Mouse (Mus musculus) midbrain, embryonic 10.5 days (tissue): ENCODE measurements around the gene Ly6g6f. TPM values are rescaled to one million over a fixed set of nuclear protein-coding genes. Genes with fewer than 3 reads are reported as not detected.
"Not testable (repeated sequence)": the region's sequence is repeated elsewhere in the genome, so short reads cannot be mapped to it uniquely, and the experiment has no call there.

Experiments
- DNase-seq: peaks from one replicate; pipeline ENCODE4 v3.0.0-alpha.2; 2017; ENCODE audit warnings: low spot score
- H3K27ac ChIP-seq: fragments of 300-500 bp; sonication (generic); replicated peaks from 2 replicates; pipeline ENCODE4 v1.5.1; 2016; ENCODE audit warnings: mild to moderate bottlenecking
- H3K27me3 ChIP-seq: fragments of 300-500 bp; sonication (generic); 2 replicates; pipeline ENCODE4 v1.6.1; 2016; ENCODE audit warnings: low read depth, mild to moderate bottlenecking; ENCODE audit not compliant: poor library complexity, severe bottlenecking
- H3K36me3 ChIP-seq: fragments of 300-500 bp; sonication (generic); 2 replicates; pipeline ENCODE4 v1.6.1; 2016; ENCODE audit warnings: mild to moderate bottlenecking, moderate library complexity
- H3K4me1 ChIP-seq: fragments of 300-500 bp; sonication (generic); 2 replicates; pipeline ENCODE4 v1.6.1; 2016
- H3K4me3 ChIP-seq: fragments of 300-500 bp; sonication (generic); 2 replicates; pipeline ENCODE4 v1.5.1; 2016; ENCODE audit warnings: mild to moderate bottlenecking, moderate library complexity
- H3K9me3 ChIP-seq: fragments of 300-500 bp; sonication (generic); replicated peaks from 2 replicates; pipeline ENCODE4 v1.6.1; 2016; ENCODE audit warnings: mild to moderate bottlenecking
- WGBS: fragments of 180-500 bp; shearing (Covaris S2); methylation state at CpG from one replicate; pipeline ENCODE4 v1.1.7; 2016; 5-methylcytosine and 5-hydroxymethylcytosine counted together
- polyA plus RNA-seq: library from polyadenylated mRNA; unstranded; fragments of >200 nt; fragmentation: Nextera tagmentation; extraction: Ambion mirVana; gene quantifications from 2 replicates; pipeline ENCODE4 v1.2.1, GENCODE M21; 2016

The Ly6g6f gene
- polyA plus RNA-seq, 1 experiment from 2014 or later, result 0.70 TPM

- no peaks in the 10 kb centered on the region for H3K36me3 ChIP-seq
- DNase-seq, result no peak
- H3K27ac ChIP-seq, result no peak overlapping the region
- H3K4me3 ChIP-seq, result no peak overlapping the region
- H3K9me3 ChIP-seq, result no peaks in the 10 kb centered on the region
- peaks cover 7% of the 10 kb centered on the region; the same call in 1 of the 2 replicates for H3K4me1 ChIP-seq
- WGBS, result 91% methylated on average over 11 of the region's 11 CpGs
- H3K27me3 ChIP-seq, result no peaks in the 10 kb centered on the region
Observed at GRCm38 (mm10) chr17:35039121-35039873, 46.1 kb downstream of the Ly6g6f start.

DNA sequence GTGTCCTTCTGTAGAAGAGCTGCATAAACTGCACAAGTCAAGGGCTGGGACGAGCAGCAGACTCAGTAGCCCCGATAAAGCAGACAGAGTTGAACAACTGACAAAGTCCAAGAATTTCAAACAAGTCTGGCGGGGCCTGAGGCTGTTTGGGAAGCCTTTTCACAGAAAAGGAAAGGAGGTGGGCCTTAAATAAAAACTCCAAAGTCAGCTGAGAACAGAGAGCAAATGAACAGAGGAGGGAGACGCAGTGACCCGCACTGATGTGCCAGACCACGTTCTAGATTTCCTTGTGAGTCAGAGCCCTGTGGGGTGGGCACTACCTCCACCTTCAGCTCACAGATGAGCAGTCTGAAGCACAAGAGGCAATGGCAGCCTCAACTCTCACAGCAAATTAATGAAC, 50.5 kb downstream of the Ly6g6f start:
- DNase-seq, result no peak
- Histone ChIP-seq H3K9me3 (no peaks in the 10 kb centered on the region), H3K4me1 (peaks cover 12% of the 10 kb centered on the region), H3K36me3 (no peaks in the 10 kb centered on the region), H3K27ac (no peak overlapping the region), H3K27me3 (no peaks in the 10 kb centered on the region), H3K4me3 (no peak overlapping the region)
- WGBS, result 86% methylated on average over 6 of the region's 6 CpGs

- H3K4me1 ChIP-seq, result peaks cover 22% of the 10 kb centered on the region
- not testable (repeated sequence) for H3K36me3 ChIP-seq, DNase-seq, H3K4me3 ChIP-seq, H3K27me3 ChIP-seq, H3K9me3 ChIP-seq, H3K27ac ChIP-seq
- WGBS, result 89% methylated on average over 1 of the region's 1 CpGs
Observed at GRCm38 (mm10) chr17:35033703-35034102, 51.7 kb downstream of the Ly6g6f start.

DNA sequence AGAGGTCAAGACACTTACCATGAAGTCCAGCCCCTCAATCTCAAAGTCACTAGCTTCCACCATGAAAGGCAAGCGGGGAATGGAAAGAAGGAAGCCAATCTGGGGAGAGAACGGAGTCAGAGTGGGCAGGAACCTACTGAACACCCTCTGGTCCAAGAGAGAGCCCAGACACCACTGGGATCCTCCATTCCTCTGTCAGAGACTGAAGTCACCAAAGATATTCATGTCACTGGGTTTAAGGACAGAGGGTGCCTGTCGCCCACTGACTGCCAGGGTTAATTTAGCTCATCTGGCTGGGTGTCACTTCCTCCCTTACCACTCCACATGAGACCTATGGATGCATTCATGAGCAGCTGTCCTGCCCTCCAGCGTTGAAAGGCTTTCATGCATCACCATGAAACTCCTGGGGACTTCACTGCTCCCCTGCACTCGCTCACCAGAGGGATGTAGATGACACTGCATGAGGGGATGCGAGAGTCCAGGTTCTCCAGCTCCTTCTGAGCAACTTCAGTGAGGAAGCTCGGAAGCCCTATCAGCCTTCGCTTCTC, 53.0 kb downstream of the Ly6g6f start:
- Histone ChIP-seq H3K27ac (no peak overlapping the region), H3K27me3 (no peaks in the 10 kb centered on the region), H3K4me1 (peaks cover 33% of the 10 kb centered on the region), H3K4me3 (no peak overlapping the region), H3K9me3 (no peaks in the 10 kb centered on the region), H3K36me3 (no peaks in the 10 kb centered on the region)
- DNase-seq, result no peak
- WGBS, result 79% methylated on average over 8 of the region's 8 CpGs

- no peaks in the 10 kb centered on the region for H3K9me3 ChIP-seq
- peaks cover 38% of the 10 kb centered on the region for H3K4me1 ChIP-seq
- 0 out of 2 replicates have a peak overlapping the region, but pooled peaks have one; percentile 29 for H3K27ac ChIP-seq
- 0 out of 2 replicates have a peak overlapping the region, but pooled peaks have one; percentile 9 for H3K4me3 ChIP-seq
- DNase-seq, result no peak
- no peaks in the 10 kb centered on the region for H3K27me3 ChIP-seq
- H3K36me3 ChIP-seq, result no peaks in the 10 kb centered on the region
- 87% methylated on average over 7 of the region's 7 CpGs for WGBS
Observed at GRCm38 (mm10) chr17:35031880-35032279, 53.5 kb downstream of the Ly6g6f start.

GRCm38 (mm10) chr17:35031272-35031671, 54.1 kb downstream of the Ly6g6f start:
- H3K4me1 ChIP-seq, result peaks cover 44% of the 10 kb centered on the region
- 87% methylated on average over 11 of the region's 11 CpGs for WGBS
- DNase-seq, result no peak
- H3K27me3 ChIP-seq, result no peaks in the 10 kb centered on the region
- 0 out of 2 replicates have a peak overlapping the region, but pooled peaks have one; percentile 29 for H3K27ac ChIP-seq
- H3K9me3 ChIP-seq, result no peaks in the 10 kb centered on the region
- 0 out of 2 replicates have a peak overlapping the region, but pooled peaks have one; percentile 9 for H3K4me3 ChIP-seq
- H3K36me3 ChIP-seq, result no peaks in the 10 kb centered on the region

Other genes starting within 250 kb of the Ly6g6f start
- gene Stk19, start 248.7 kb downstream of the Ly6g6f start, polyA plus RNA-seq, result 30.2 and 30.6 TPM in 2 replicates
- gene Dxo, start 248.6 kb downstream of the Ly6g6f start, polyA plus RNA-seq, result 81.2 and 88.1 TPM in 2 replicates
- 57.8 and 62.4 TPM in 2 replicates for gene Skiv2l, start 235.4 kb downstream of the Ly6g6f start, polyA plus RNA-seq
- 137 and 139 TPM in 2 replicates for gene Nelfe, start 235.2 kb downstream of the Ly6g6f start, polyA plus RNA-seq
- 1.8 and 2.8 TPM in 2 replicates for gene Cfb, start 223.1 kb downstream of the Ly6g6f start, polyA plus RNA-seq
- gene Zbtb12, start 206.1 kb downstream of the Ly6g6f start, polyA plus RNA-seq, result 5.8 and 6.1 TPM in 2 replicates
- gene Gm20547, start 203.6 kb downstream of the Ly6g6f start, polyA plus RNA-seq, result 0.07 TPM in 1 of 2 replicates, not detected in the other
- 1.3 TPM in 2 replicates for gene C2, start 187.3 kb downstream of the Ly6g6f start, polyA plus RNA-seq
- gene Ehmt2, start 187.1 kb downstream of the Ly6g6f start, polyA plus RNA-seq, result 88.0 and 91.9 TPM in 2 replicates
- gene Slc44a4, start 171.1 kb downstream of the Ly6g6f start, polyA plus RNA-seq, result not detected in 2 replicates
- 16.1 and 19.2 TPM in 2 replicates for gene Neu1, start 154.4 kb downstream of the Ly6g6f start, polyA plus RNA-seq
- 0.19 TPM in 1 of 2 replicates, not detected in the other for gene Hspa1b, start 126.4 kb downstream of the Ly6g6f start, polyA plus RNA-seq
- gene Gm20481, start 115.7 kb downstream of the Ly6g6f start, polyA plus RNA-seq, result 0.27 TPM in 1 of 2 replicates, not detected in the other
- 1.3 and 1.6 TPM in 2 replicates for gene Hspa1a, start 113.5 kb downstream of the Ly6g6f start, polyA plus RNA-seq
- 0.71 and 0.81 TPM in 2 replicates for gene Hspa1l, start 112.9 kb downstream of the Ly6g6f start, polyA plus RNA-seq
- gene Lsm2, start 103.7 kb downstream of the Ly6g6f start, polyA plus RNA-seq, result 307 and 337 TPM in 2 replicates
- 177 and 210 TPM in 2 replicates for gene Vars, start 84.6 kb downstream of the Ly6g6f start, polyA plus RNA-seq
- gene Vwa7, start 69.0 kb downstream of the Ly6g6f start, polyA plus RNA-seq, result 0.19 and 0.28 TPM in 2 replicates
- 7.1 and 7.7 TPM in 2 replicates for gene Sapcd1, start 57.6 kb downstream of the Ly6g6f start, polyA plus RNA-seq
- 5.4 and 6.3 TPM in 2 replicates for gene Msh5, start 38.9 kb downstream of the Ly6g6f start, polyA plus RNA-seq
- gene Clic1, start 35.6 kb downstream of the Ly6g6f start, polyA plus RNA-seq, result 216 and 217 TPM in 2 replicates
- gene Ddah2, start 26.6 kb downstream of the Ly6g6f start, polyA plus RNA-seq, result 527 and 597 TPM in 2 replicates
- gene Ly6g6c, start 20.2 kb downstream of the Ly6g6f start, polyA plus RNA-seq, result 0.17 TPM in 2 replicates
- 1.3 TPM in 2 replicates for gene Mpig6b, start 19.4 kb downstream of the Ly6g6f start, polyA plus RNA-seq
- gene Ly6g6e, start 8.7 kb downstream of the Ly6g6f start, polyA plus RNA-seq, result 0.32 and 0.59 TPM in 2 replicates
- gene Ly6g6d, start 7.5 kb downstream of the Ly6g6f start, polyA plus RNA-seq, result 2.0 and 3.5 TPM in 2 replicates
- gene Abhd16a, start 3.7 kb upstream of the Ly6g6f start, polyA plus RNA-seq, result 56.7 and 68.5 TPM in 2 replicates
- not detected in 2 replicates for gene Ly6g5c, start 22.7 kb upstream of the Ly6g6f start, polyA plus RNA-seq
- 0.99 and 1.1 TPM in 2 replicates for gene Ly6g5b, start 29.8 kb upstream of the Ly6g6f start, polyA plus RNA-seq
- gene Gpank1, start 35.8 kb upstream of the Ly6g6f start, polyA plus RNA-seq, result 33.4 and 34.5 TPM in 2 replicates
- 299 and 306 TPM in 2 replicates for gene Csnk2b, start 36.4 kb upstream of the Ly6g6f start, polyA plus RNA-seq
- gene D17H6S53E, start 40.8 kb upstream of the Ly6g6f start, polyA plus RNA-seq, result 9.5 and 9.6 TPM in 2 replicates
- gene Apom, start 46.4 kb upstream of the Ly6g6f start, polyA plus RNA-seq, result 0.53 and 0.66 TPM in 2 replicates
- gene Bag6, start 49.6 kb upstream of the Ly6g6f start, polyA plus RNA-seq, result 56.6 and 67.4 TPM in 2 replicates
- gene Prrc2a, start 79.3 kb upstream of the Ly6g6f start, polyA plus RNA-seq, result 173 and 198 TPM in 2 replicates
- 4.0 and 5.8 TPM in 2 replicates for gene Aif1, start 90.5 kb upstream of the Ly6g6f start, polyA plus RNA-seq
- 5.0 and 8.3 TPM in 2 replicates for gene Lst1, start 102.8 kb upstream of the Ly6g6f start, polyA plus RNA-seq
- gene Ltb, start 108.8 kb upstream of the Ly6g6f start, polyA plus RNA-seq, result 0.10 TPM in 1 of 2 replicates, not detected in the other
- gene Tnf, start 116.4 kb upstream of the Ly6g6f start, polyA plus RNA-seq, result 0.07 TPM in 1 of 2 replicates, not detected in the other
- not detected in 2 replicates for gene Lta, start 119.7 kb upstream of the Ly6g6f start, polyA plus RNA-seq
- gene Gm16181, start 135.2 kb upstream of the Ly6g6f start, polyA plus RNA-seq, result 0.25 and 0.37 TPM in 2 replicates
- 9.7 and 11.8 TPM in 2 replicates for gene Atp6v1g2, start 148.1 kb upstream of the Ly6g6f start, polyA plus RNA-seq
- 9.9 and 11.7 TPM in 2 replicates for gene Nfkbil1, start 150.2 kb upstream of the Ly6g6f start, polyA plus RNA-seq
- gene Ddx39b, start 156.1 kb upstream of the Ly6g6f start, polyA plus RNA-seq, result 682 and 724 TPM in 2 replicates
- gene H2-D1, start 177.1 kb upstream of the Ly6g6f start, polyA plus RNA-seq, result 55.3 and 61.1 TPM in 2 replicates
- gene H2-Q1, start 234.8 kb upstream of the Ly6g6f start, polyA plus RNA-seq, result not detected in 2 replicates